Mouse (Mus musculus): Measurements from ENCODE around the gene Mast4. TPM values are rescaled to one million over a fixed set of nuclear protein-coding genes. Genes with fewer than 3 reads are reported as not detected.

Gene Mast4
- total and polyA plus RNA-seq, 3 experiments = 2.7 to 7.0 TPM; not detected in 1

DNA sequence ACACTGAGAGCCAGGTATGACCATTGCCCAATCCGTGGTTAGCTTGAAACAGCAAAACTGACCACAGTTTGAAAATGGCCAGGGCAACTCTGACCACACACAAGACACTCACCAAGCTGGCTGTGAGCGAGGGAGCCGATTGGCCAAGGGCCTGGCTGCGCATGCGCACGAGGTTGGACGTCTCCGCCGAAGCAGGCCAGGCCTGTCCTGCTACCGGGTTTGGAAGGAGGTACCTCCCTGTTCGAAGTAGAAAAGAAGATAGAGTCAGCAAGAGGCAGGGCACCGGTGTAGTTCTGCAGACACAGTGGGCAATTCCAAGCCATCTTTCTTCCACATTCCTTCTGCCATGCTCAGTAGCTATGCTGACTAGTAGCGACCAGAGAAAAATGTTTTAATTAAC is 194.2 kb downstream of the Mast4 start:
- Histone ChIP-seq H3K27ac (ENCODE audit: control insufficient read depth, low read depth, low read length) (no peak overlapping the region), H3K9ac (ENCODE audit: control insufficient read depth, low read depth, low read length, poor library complexity, severe bottlenecking) (no peak overlapping the region), H3K9me3 (replicated peaks; ENCODE audit: insufficient read depth, low read length) (no peaks in the 10 kb centered on the region), H3K79me2 (ENCODE audit: control insufficient read depth, insufficient read depth, low read length, poor library complexity) (no peaks in the 10 kb centered on the region), H3K36me3 (ENCODE audit: control insufficient read depth in 1 of 2, insufficient read depth in 2 of 2, low read length in 2 of 2) (no peaks in the 10 kb centered on the region), H3K27me3 (ENCODE audit: control insufficient read depth in 1 of 2, insufficient read depth in 2 of 2, low read length in 2 of 2) (no peaks in the 10 kb centered on the region), H3K4me1 (ENCODE audit: control insufficient read depth in 1 of 2, insufficient read depth in 2 of 2, low read length in 2 of 2) (no peaks in the 10 kb centered on the region), H3K4me3 (ENCODE audit: control insufficient read depth in 1 of 2, insufficient read depth in 1 of 2, low read depth in 2 of 2, low read length in 2 of 2) (no peak overlapping the region)
- no peak for TF ChIP-seq ZMIZ1 (IDR thresholded peaks at IDR 0.05; ENCODE audit: low read depth, low read length)
- TF ChIP-seq MAX (IDR thresholded peaks at IDR 0.05; ENCODE audit: low read length) = no peak
- no peak for TF ChIP-seq MAFK (IDR thresholded peaks at IDR 0.05; ENCODE audit: borderline replicate concordance, low read depth, low read length)
- TF ChIP-seq ETS1 (IDR thresholded peaks at IDR 0.05; ENCODE audit: low read depth, low read length) = no peak
- no peak for TF ChIP-seq UBTF (IDR thresholded peaks at IDR 0.05; ENCODE audit: borderline replicate concordance, insufficient read depth, low read depth, low read length)
- no peak for TF ChIP-seq JUND (IDR thresholded peaks at IDR 0.05; ENCODE audit: low read depth, low read length)
- TF ChIP-seq CHD2 (IDR thresholded peaks at IDR 0.05; ENCODE audit: low read length) = no peak
- TF ChIP-seq MXI1 (IDR thresholded peaks at IDR 0.05; ENCODE audit: low read depth, low read length) = no peak
- no peak for TF ChIP-seq ZNF384 (IDR thresholded peaks at IDR 0.05; ENCODE audit: low read depth, low read length)
- no peak for TF ChIP-seq GATA1 (IDR thresholded peaks at IDR 0.05; ENCODE audit: low read depth, low read length)
- no peak for TF ChIP-seq NRF1 (IDR thresholded peaks at IDR 0.05; ENCODE audit: insufficient read depth, low read depth, low read length, poor library complexity, severe bottlenecking)
- no peak for TF ChIP-seq ZKSCAN1 (IDR thresholded peaks at IDR 0.05; ENCODE audit: low read depth, low read length)
- no peak for TF ChIP-seq SMC3 (IDR thresholded peaks at IDR 0.05; ENCODE audit: low read depth, low read length)
- TF ChIP-seq TAL1 (IDR thresholded peaks at IDR 0.05; ENCODE audit: low read length) = no peak
- TF ChIP-seq EP300 (IDR thresholded peaks at IDR 0.05; ENCODE audit: low read depth in 1 of 2, low read length in 2 of 2) = no peak
- no peak for TF ChIP-seq MEF2A (IDR thresholded peaks at IDR 0.05; ENCODE audit: extremely low read depth, insufficient replicate concordance, low read depth, low read length, poor library complexity, severe bottlenecking)
- no peak for TF ChIP-seq BHLHE40 (IDR thresholded peaks at IDR 0.05; ENCODE audit: borderline replicate concordance, low read depth, low read length)
- TF ChIP-seq USF2 (IDR thresholded peaks at IDR 0.05; ENCODE audit: borderline replicate concordance in 1 of 2, insufficient read depth in 1 of 2, low read depth in 1 of 2, low read length in 2 of 2) = no peak
- DNase-seq (ENCODE audit: low read depth, low spot score) = no peak

- Histone ChIP-seq H3K27ac (ENCODE audit: control insufficient read depth, low read depth, low read length) (no peak overlapping the region), H3K9me3 (replicated peaks; ENCODE audit: insufficient read depth, low read length) (no peaks in the 10 kb centered on the region), H3K36me3 (ENCODE audit: control insufficient read depth in 1 of 2, insufficient read depth in 2 of 2, low read length in 2 of 2) (no peaks in the 10 kb centered on the region), H3K79me2 (ENCODE audit: control insufficient read depth, insufficient read depth, low read length, poor library complexity) (no peaks in the 10 kb centered on the region), H3K27me3 (ENCODE audit: control insufficient read depth in 1 of 2, insufficient read depth in 2 of 2, low read length in 2 of 2) (no peaks in the 10 kb centered on the region), H3K9ac (ENCODE audit: control insufficient read depth, low read depth, low read length, poor library complexity, severe bottlenecking) (no peak overlapping the region), H3K4me1 (ENCODE audit: control insufficient read depth in 1 of 2, insufficient read depth in 2 of 2, low read length in 2 of 2) (no peaks in the 10 kb centered on the region), H3K4me3 (ENCODE audit: control insufficient read depth in 1 of 2, insufficient read depth in 1 of 2, low read depth in 2 of 2, low read length in 2 of 2) (no peak overlapping the region)
- no peak for TF ChIP-seq USF2 (IDR thresholded peaks at IDR 0.05; ENCODE audit: borderline replicate concordance in 1 of 2, insufficient read depth in 1 of 2, low read depth in 1 of 2, low read length in 2 of 2)
- no peak for TF ChIP-seq NRF1 (IDR thresholded peaks at IDR 0.05; ENCODE audit: insufficient read depth, low read depth, low read length, poor library complexity, severe bottlenecking)
- TF ChIP-seq TBP (IDR thresholded peaks at IDR 0.05; ENCODE audit: low read depth, low read length) = no peak
- no peak for TF ChIP-seq HCFC1 (IDR thresholded peaks at IDR 0.05; ENCODE audit: low read depth, low read length)
- no peak for TF ChIP-seq MAFK (IDR thresholded peaks at IDR 0.05; ENCODE audit: borderline replicate concordance, low read depth, low read length)
- TF ChIP-seq BHLHE40 (IDR thresholded peaks at IDR 0.05; ENCODE audit: borderline replicate concordance, low read depth, low read length) = no peak
- TF ChIP-seq EP300 (IDR thresholded peaks at IDR 0.05; ENCODE audit: low read depth in 1 of 2, low read length in 2 of 2) = no peak
- TF ChIP-seq CTCF (IDR thresholded peaks at IDR 0.05 in 2 of 3, conservative IDR thresholded peaks at IDR 0.05 in 1 of 3; ENCODE audit: control insufficient read depth in 1 of 3, insufficient read depth in 1 of 3, low read depth in 2 of 3, low read length in 3 of 3, poor library complexity in 1 of 3, severe bottlenecking in 1 of 3) = no peak
- no peak for TF ChIP-seq TAL1 (IDR thresholded peaks at IDR 0.05; ENCODE audit: low read length)
- no peak for TF ChIP-seq MYC (IDR thresholded peaks at IDR 0.05; ENCODE audit: low read depth, low read length)
- no peak for TF ChIP-seq GATA1 (IDR thresholded peaks at IDR 0.05; ENCODE audit: low read depth, low read length)
- TF ChIP-seq CHD1 (IDR thresholded peaks at IDR 0.05; ENCODE audit: low read depth, low read length) = no peak
- no peak for TF ChIP-seq CHD2 (IDR thresholded peaks at IDR 0.05; ENCODE audit: low read length)
- TF ChIP-seq ZKSCAN1 (IDR thresholded peaks at IDR 0.05; ENCODE audit: low read depth, low read length) = no peak
- no peak for DNase-seq (ENCODE audit: low read depth, low spot score)
These were observed 196.0 kb downstream of the Mast4 start for GRCm38 (mm10) chr13:103138298-103138697.

Data from MEL (cell line).